Mouse (Mus musculus) lung, adult 2 months (tissue): ENCODE data around the gene Pgm1.

Source experiments
- CTCF ChIP-seq: fragments of 200-500 bp; IDR thresholded peaks from 2 replicates; pipeline ENCODE4 v1.5.1; 2011; ENCODE audit warnings: mild to moderate bottlenecking, low read length, control low read depth; ENCODE audit not compliant: insufficient read depth
- POLR2A ChIP-seq: fragments of 200-500 bp; IDR thresholded peaks from 2 replicates; pipeline ENCODE4 v1.6.1; 2011; ENCODE audit warnings: low read depth, mild to moderate bottlenecking, control low read depth, low read length, borderline replicate concordance; ENCODE audit errors: extremely low read depth

- peak; percentile 6; the same call in 1 of the 2 replicates for TF ChIP-seq CTCF
- no peak for TF ChIP-seq POLR2A
Measured at GRCm38 (mm10) chr4:99881882-99882281, 47.3 kb upstream of the Pgm1 start.
